Mouse (Mus musculus) midbrain, embryonic 14.5 days (tissue): ENCODE measurements around the gene Trim10. TPM values are rescaled to one million over a fixed set of nuclear protein-coding genes. Genes with fewer than 3 reads are reported as not detected.

Source experiments
- ATAC-seq: fragments of 200-750 bp; cut with Nextera tagmentation; 2 replicates; pipeline ENCODE4 v1.8.0; 2017; ENCODE audit warnings: moderate number of reproducible peaks, moderate library complexity; ENCODE audit not compliant: low FRiP score, low TSS enrichment
- DNase-seq: peaks from one replicate; pipeline ENCODE4 v3.0.0-alpha.2; 2015
- H3K27ac ChIP-seq: fragments of 300-500 bp; sonication (generic); replicated peaks from 2 replicates; pipeline ENCODE4 v1.5.1; 2014; ENCODE audit warnings: mild to moderate bottlenecking, low read depth, low read length, moderate library complexity
- H3K27me3 ChIP-seq: fragments of 300-500 bp; sonication (generic); 2 replicates; pipeline ENCODE4 v1.6.1; 2014; ENCODE audit warnings: low read length, control low read depth, mixed read lengths; ENCODE audit not compliant: control insufficient read depth, insufficient read depth
- H3K36me3 ChIP-seq: fragments of 300-500 bp; sonication (generic); 2 replicates; pipeline ENCODE4 v1.6.1; 2014; ENCODE audit warnings: low read length, control low read depth; ENCODE audit not compliant: control insufficient read depth, insufficient read depth
- H3K4me1 ChIP-seq: fragments of 300-500 bp; sonication (generic); 2 replicates; pipeline ENCODE4 v1.6.1; 2014; ENCODE audit warnings: mild to moderate bottlenecking, antibody characterized with exemption, low read length, control low read depth; ENCODE audit not compliant: control insufficient read depth, insufficient read depth
- H3K4me2 ChIP-seq: fragments of 300-500 bp; sonication (generic); 2 replicates; pipeline ENCODE4 v1.6.1; 2014; ENCODE audit warnings: mild to moderate bottlenecking, low read length, moderate library complexity
- H3K4me3 ChIP-seq: fragments of 300-500 bp; sonication (generic); replicated peaks from 2 replicates; pipeline ENCODE4 v1.5.1; 2014; ENCODE audit warnings: low read depth, low read length
- H3K9ac ChIP-seq: fragments of 300-500 bp; sonication (generic); replicated peaks from 2 replicates; pipeline ENCODE4 v1.6.1; 2014; ENCODE audit warnings: mild to moderate bottlenecking, low read length, moderate library complexity
- H3K9me3 ChIP-seq: fragments of 300-500 bp; sonication (generic); 2 replicates; pipeline ENCODE4 v1.6.1; 2016; ENCODE audit warnings: low read length, control low read depth, mixed read lengths; ENCODE audit not compliant: control insufficient read depth
- WGBS: fragments of 180-500 bp; shearing (Covaris S2); extraction: QIAGEN DNeasy Blood & Tissue Kit; methylation state at CpG from one replicate; pipeline ENCODE4 v1.1.7; 2014; 5-methylcytosine and 5-hydroxymethylcytosine counted together
- polyA plus RNA-seq: library from polyadenylated mRNA; unstranded; fragments of >200 nt; fragmentation: Nextera tagmentation; extraction: Ambion mirVana; gene quantifications from 2 replicates; pipeline ENCODE4 v1.2.1, GENCODE M21; 2014

Gene Trim10
- polyA plus RNA-seq, 1 experiment from 2014 or later: 1.1 TPM

DNA sequence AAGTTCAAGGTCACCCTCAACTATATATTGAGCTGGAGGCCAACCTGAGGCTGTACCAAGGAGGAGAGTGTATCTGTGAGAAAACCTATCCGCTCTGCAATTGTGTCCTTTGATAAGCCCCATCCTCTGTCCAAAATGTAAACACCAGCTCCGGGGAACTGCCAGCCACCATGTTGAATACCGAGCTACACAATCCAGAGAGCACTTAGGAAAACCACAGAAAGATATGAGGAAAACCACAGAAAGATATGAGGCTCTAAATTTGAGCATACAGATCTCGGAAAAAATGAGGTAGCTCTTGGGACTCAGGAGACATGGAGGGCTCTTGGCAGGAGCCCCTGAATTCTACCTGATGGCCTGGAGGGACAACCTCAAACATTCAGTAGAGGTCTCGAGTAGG lies 24.0 kb downstream of the Trim10 start:
- Histone ChIP-seq H3K27me3 (no peaks in the 10 kb centered on the region), H3K27ac (no peak overlapping the region), H3K4me2 (no peak overlapping the region), H3K36me3 (no peaks in the 10 kb centered on the region), H3K4me1 (no peaks in the 10 kb centered on the region), H3K9ac (no peak overlapping the region), H3K9me3 (no peaks in the 10 kb centered on the region), H3K4me3 (no peak overlapping the region)
- ATAC-seq (no peak), DNase-seq (no peak)
- 82% methylated on average over 5 of the region's 5 CpGs for WGBS

GRCm38 (mm10) chr17:36896583-36896982 lies 27.2 kb downstream of the Trim10 start:
- DNase-seq: peak; percentile 68
- Histone ChIP-seq H3K4me3 (no peak overlapping the region), H3K27me3 (no peaks in the 10 kb centered on the region), H3K4me1 (no peaks in the 10 kb centered on the region), H3K4me2 (no peak overlapping the region), H3K27ac (no peak overlapping the region), H3K9ac (no peak overlapping the region), H3K9me3 (no peaks in the 10 kb centered on the region), H3K36me3 (no peaks in the 10 kb centered on the region)
- no peak for ATAC-seq
- 92% methylated on average over 1 of the region's 1 CpGs for WGBS

DNA sequence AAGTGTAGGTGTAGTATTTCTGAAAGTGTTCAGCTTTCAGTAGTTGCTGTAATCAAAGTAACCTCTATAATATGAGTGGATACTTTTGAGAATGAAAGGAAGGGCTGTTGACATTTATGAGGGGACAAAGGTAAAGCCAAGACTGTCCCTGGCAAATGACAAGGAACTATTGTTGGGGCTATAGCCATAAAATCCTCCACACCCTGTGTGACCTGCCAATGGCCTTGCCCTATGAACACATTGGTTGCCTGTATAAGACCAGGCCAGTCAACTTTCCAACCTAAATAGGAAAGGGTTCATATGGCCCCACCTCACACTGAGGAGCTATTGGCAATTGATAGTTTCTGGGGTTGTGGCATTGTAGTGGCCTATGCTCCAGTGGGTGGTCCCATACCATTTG lies 27.7 kb downstream of the Trim10 start:
- no peaks in the 10 kb centered on the region for H3K36me3 ChIP-seq
- H3K4me2 ChIP-seq: no peak overlapping the region
- no peaks in the 10 kb centered on the region for H3K9me3 ChIP-seq
- H3K4me1 ChIP-seq: no peaks in the 10 kb centered on the region
- no peak overlapping the region for H3K27ac ChIP-seq
- DNase-seq: no peak
- no peaks in the 10 kb centered on the region for H3K27me3 ChIP-seq
- ATAC-seq: no peak
- H3K4me3 ChIP-seq: no peak overlapping the region
- no peak overlapping the region for H3K9ac ChIP-seq

- WGBS: 77% methylated on average over 6 of the region's 6 CpGs
- no peak for ATAC-seq
Measured at GRCm38 (mm10) chr17:36897552-36898205, 28.3 kb downstream of the Trim10 start, which contains the start of gene Trim31. Gene Trim31, plus strand, starts transcription at chr17:36898118.

DNA sequence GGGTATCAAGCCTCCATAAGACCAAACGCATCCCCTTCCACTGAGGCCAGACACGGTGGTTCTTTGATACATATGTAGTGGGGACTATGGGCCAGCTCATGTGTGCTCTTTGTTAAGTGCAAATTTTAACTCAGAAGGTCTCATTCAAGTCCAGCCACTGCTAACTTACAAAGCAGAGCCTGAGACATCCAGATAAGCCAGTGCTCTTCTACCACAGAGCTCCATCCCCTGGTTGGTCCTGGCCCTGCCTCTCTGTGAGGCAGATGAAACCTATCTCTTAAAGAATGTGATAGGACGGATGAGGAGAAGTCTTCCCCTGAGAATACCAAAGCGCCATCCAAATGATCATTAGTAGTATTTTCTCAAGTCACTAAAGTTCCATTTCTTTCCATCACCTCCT lies 30.0 kb downstream of the Trim10 start:
- no peak overlapping the region for H3K27ac ChIP-seq
- no peak overlapping the region for H3K9ac ChIP-seq
- no peaks in the 10 kb centered on the region for H3K4me1 ChIP-seq
- no peak overlapping the region for H3K4me3 ChIP-seq
- H3K36me3 ChIP-seq: no peaks in the 10 kb centered on the region
- ATAC-seq: no peak
- WGBS: 88% methylated on average over 4 of the region's 4 CpGs
- no peak overlapping the region for H3K4me2 ChIP-seq
- no peak for DNase-seq
- H3K9me3 ChIP-seq: no peaks in the 10 kb centered on the region
- H3K27me3 ChIP-seq: no peaks in the 10 kb centered on the region

More at GRCm38 (mm10) chr17:36897552-36898205, 28.3 kb downstream of the Trim10 start, which contains the start of gene Trim31:
- Histone ChIP-seq H3K27me3 (no peaks in the 10 kb centered on the region), H3K9ac (no peak within 1 kb of the TSS), H3K9me3 (no peaks in the 10 kb centered on the region), H3K4me1 (no peaks in the 10 kb centered on the region), H3K27ac (no peak within 1 kb of the TSS), H3K4me3 (no peak within 1 kb of the TSS), H3K4me2 (no peak within 1 kb of the TSS), H3K36me3 (no peaks in the 10 kb centered on the region)
- no peak for DNase-seq

DNA sequence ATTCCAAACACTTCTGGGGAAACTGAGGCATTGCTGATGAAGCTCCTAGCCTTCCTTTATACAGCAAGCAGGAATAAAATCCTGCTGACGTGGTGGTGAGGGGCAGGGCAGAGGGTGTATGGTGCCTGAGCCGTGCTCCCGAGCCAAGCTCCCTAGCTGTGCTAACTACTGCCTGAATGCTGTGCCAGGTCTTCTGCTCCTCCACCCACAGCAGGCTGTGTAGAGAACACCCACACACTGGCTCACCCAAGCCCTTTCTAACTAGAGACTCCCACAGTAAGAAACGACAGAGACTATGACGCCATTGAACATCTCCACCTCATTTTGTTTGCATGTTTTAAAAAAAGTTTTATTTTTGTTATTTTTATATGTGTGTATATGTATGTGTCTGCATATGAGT lies 30.6 kb downstream of the Trim10 start:
- no peaks in the 10 kb centered on the region for H3K36me3 ChIP-seq
- no peak overlapping the region for H3K4me3 ChIP-seq
- no peak overlapping the region for H3K27ac ChIP-seq
- H3K4me1 ChIP-seq: no peaks in the 10 kb centered on the region
- no peaks in the 10 kb centered on the region for H3K27me3 ChIP-seq
- WGBS: 88% methylated on average over 5 of the region's 5 CpGs
- DNase-seq (no peak), ATAC-seq (no peak)
- no peak overlapping the region for H3K4me2 ChIP-seq
- no peak overlapping the region for H3K9ac ChIP-seq
- H3K9me3 ChIP-seq: no peaks in the 10 kb centered on the region

- Histone ChIP-seq H3K36me3 (no peaks in the 10 kb centered on the region), H3K27ac (no peak overlapping the region), H3K4me1 (no peaks in the 10 kb centered on the region), H3K9ac (no peak overlapping the region), H3K4me3 (no peak overlapping the region), H3K4me2 (no peak overlapping the region), H3K9me3 (no peaks in the 10 kb centered on the region), H3K27me3 (no peaks in the 10 kb centered on the region)
- ATAC-seq: no peak
- WGBS: 31% methylated on average over 1 of the region's 1 CpGs
- peak; percentile 38 for DNase-seq
Measured at GRCm38 (mm10) chr17:36900691-36901090, 31.3 kb downstream of the Trim10 start.

GRCm38 (mm10) chr17:36903651-36904050 lies 34.3 kb downstream of the Trim10 start:
- 74% methylated on average over 3 of the region's 3 CpGs for WGBS
- no peak for ATAC-seq

DNA sequence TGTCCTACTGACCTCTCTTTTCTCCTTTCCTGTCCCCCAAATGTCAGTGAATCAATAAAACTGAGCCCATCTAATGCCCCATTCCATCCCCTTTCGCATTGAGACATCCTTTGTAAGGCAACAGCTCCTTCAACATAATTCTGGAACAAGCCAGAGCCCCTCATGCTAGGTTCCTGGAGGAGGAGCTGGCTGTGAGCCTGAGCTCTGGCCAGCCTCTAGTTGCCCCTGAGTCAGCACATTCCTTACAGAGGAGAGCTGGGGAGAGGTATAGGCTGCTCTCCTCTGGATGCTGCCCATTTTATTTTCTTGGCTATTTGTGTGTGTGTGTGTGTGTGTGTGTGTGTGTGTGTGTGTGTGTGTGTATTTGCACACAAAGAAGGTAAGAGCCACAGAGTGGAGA lies 38.9 kb downstream of the Trim10 start:
- Histone ChIP-seq H3K4me2 (no peak overlapping the region), H3K27ac (no peak overlapping the region), H3K4me1 (no peaks in the 10 kb centered on the region), H3K4me3 (no peak overlapping the region), H3K27me3 (no peaks in the 10 kb centered on the region), H3K9ac (no peak overlapping the region), H3K36me3 (no peaks in the 10 kb centered on the region), H3K9me3 (no peaks in the 10 kb centered on the region)
- WGBS: 51% methylated on average over 1 of the region's 1 CpGs
- ATAC-seq (no peak), DNase-seq (no peak)

More at GRCm38 (mm10) chr17:36903651-36904050, 34.3 kb downstream of the Trim10 start:
- Histone ChIP-seq H3K27me3 (no peaks in the 10 kb centered on the region), H3K4me1 (no peaks in the 10 kb centered on the region), H3K9me3 (no peaks in the 10 kb centered on the region), H3K4me2 (no peak overlapping the region), H3K9ac (no peak overlapping the region), H3K36me3 (no peaks in the 10 kb centered on the region), H3K27ac (no peak overlapping the region), H3K4me3 (no peak overlapping the region)
- DNase-seq: no peak
